Mouse (Mus musculus): ENCODE results near the gene Ank.

The Ank gene

GRCm38 (mm10) chr15:27467641-27468040, 1.2 kb downstream of the Ank start:
- DNase-seq = peak; percentile 67

- DNase-seq = no peak
Observed at GRCm38 (mm10) chr15:27468822-27469488, 2.5 kb downstream of the Ank start.

GRCm38 (mm10) chr15:27470346-27470745, 3.9 kb downstream of the Ank start:
- peak; percentile 8 for DNase-seq

- peak; percentile 20 for DNase-seq
Observed at GRCm38 (mm10) chr15:27472315-27472714, 5.8 kb downstream of the Ank start.

GRCm38 (mm10) chr15:27475988-27476387, 9.5 kb downstream of the Ank start:
- peak; percentile 22 for DNase-seq

GRCm38 (mm10) chr15:27476671-27477070, 10.2 kb downstream of the Ank start:
- DNase-seq = no peak

GRCm38 (mm10) chr15:27477159-27477558, 10.7 kb downstream of the Ank start:
- DNase-seq = no peak

GRCm38 (mm10) chr15:27477630-27478029, 11.2 kb downstream of the Ank start:
- no peak for DNase-seq

GRCm38 (mm10) chr15:27480333-27481015, 14.0 kb downstream of the Ank start:
- DNase-seq = no peak

- DNase-seq = no peak
Observed at GRCm38 (mm10) chr15:27481956-27482355, 15.5 kb downstream of the Ank start.

GRCm38 (mm10) chr15:27483183-27483582, 16.7 kb downstream of the Ank start:
- no peak for DNase-seq

- no peak for DNase-seq
Observed at GRCm38 (mm10) chr15:27485567-27486278, 19.2 kb downstream of the Ank start.

GRCm38 (mm10) chr15:27486279-27486618, 19.8 kb downstream of the Ank start:
- no peak for DNase-seq

GRCm38 (mm10) chr15:27487059-27487458, 20.6 kb downstream of the Ank start:
- DNase-seq = no peak

- peak; percentile 72 for DNase-seq
Observed at GRCm38 (mm10) chr15:27488042-27488441, 21.6 kb downstream of the Ank start.

- no peak for DNase-seq
Observed at GRCm38 (mm10) chr15:27490676-27491075, 24.2 kb downstream of the Ank start.

- DNase-seq = no peak
Observed at GRCm38 (mm10) chr15:27491425-27492070, 25.1 kb downstream of the Ank start.

GRCm38 (mm10) chr15:27492156-27492555, 25.7 kb downstream of the Ank start:
- DNase-seq = no peak

GRCm38 (mm10) chr15:27492734-27493133, 26.3 kb downstream of the Ank start:
- no peak for DNase-seq

GRCm38 (mm10) chr15:27493516-27493915, 27.0 kb downstream of the Ank start:
- no peak for DNase-seq

- DNase-seq = no peak
Observed at GRCm38 (mm10) chr15:27495981-27496401, 29.5 kb downstream of the Ank start.

GRCm38 (mm10) chr15:27496596-27497299, 30.3 kb downstream of the Ank start:
- DNase-seq = no peak
